ENCODE assay signal across 7 mouse cellular contexts in the genomic region with DNA sequence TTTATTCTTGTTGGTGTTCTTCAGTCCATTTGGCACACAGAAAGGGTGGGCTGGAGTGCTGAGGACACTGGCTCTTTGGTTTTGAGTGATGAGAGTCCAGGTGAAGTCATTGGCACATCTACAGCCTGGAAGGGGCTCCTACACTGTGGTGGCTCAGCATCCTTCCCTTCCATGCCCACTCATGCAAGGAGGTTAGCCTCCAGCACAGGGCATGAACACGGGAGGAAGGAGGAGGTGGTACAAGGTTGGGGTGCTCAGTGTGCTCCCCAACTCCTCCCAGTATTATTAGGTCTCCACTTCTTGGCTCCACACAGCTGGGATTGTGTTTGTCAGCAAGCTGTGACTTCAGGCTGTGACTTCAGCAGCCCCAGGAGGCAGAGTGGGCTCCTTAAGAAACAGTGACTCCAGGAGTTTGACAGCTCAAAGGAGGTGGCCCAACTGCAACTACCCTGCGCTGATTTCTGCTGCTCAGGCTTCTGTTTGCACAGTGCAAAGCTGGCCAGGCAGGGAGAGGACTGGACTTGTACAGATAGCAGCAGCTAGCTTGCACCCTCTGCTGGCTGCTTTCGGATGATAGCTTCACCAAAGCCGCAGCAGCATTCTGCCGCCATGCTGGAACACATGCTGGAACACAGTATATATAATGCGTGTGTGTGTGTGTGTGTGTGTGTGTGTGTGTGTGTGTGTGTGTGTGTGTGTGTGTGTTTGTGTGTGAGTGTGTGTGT. TPM values are rescaled to one million over a fixed set of nuclear protein-coding genes. Genes with fewer than 3 reads are reported as not detected.
DNase-seq lines count a peak whose midpoint lies in the region; ATAC-seq and TF ChIP-seq lines count a peak whose summit lies in the region.

No protein-coding gene starts in this region.

- H3K4me3 ChIP-seq in intestine, embryonic 14.5 days (ENCODE audit: low read depth, low read length): no peak overlapping the region
- no peak overlapping the region for H3K4me3 ChIP-seq in small intestine, adult 2 months (ENCODE audit: low read depth, low read length)

- peak; percentile 81 for ATAC-seq in intestine, embryonic 14.5 days (replicated peaks; ENCODE audit: low FRiP score, low TSS enrichment, low read depth)

- H3K27ac ChIP-seq in intestine, embryonic 14.5 days (ENCODE audit: low read depth): no peak overlapping the region
- H3K27ac ChIP-seq in small intestine, adult 2 months (ENCODE audit: insufficient read depth, low read depth, low read length): no peak overlapping the region

- DNase-seq in adrenal gland, postnatal 25 days: peak; percentile 76
- peak; percentile 93 for DNase-seq in embryo, embryonic 11 days
- peak; percentile 54 for DNase-seq in gastrocnemius, postnatal 25 days
- DNase-seq in intestine, embryonic 14.5 days (ENCODE audit: low spot score): peak; percentile 88
- peak; percentile 84 to 91 for DNase-seq in left cerebral cortex, postnatal 25 days (ENCODE audit: low spot score in 2 of 2)
- peak; percentile 87 for DNase-seq in mesoderm, embryonic 11.5 days (ENCODE audit: low read depth, low spot score)

- H3K9ac ChIP-seq in intestine, embryonic 14.5 days (ENCODE audit: low read length): no peak overlapping the region

- 11% methylated on average over 6 of the region's 6 CpGs for WGBS in intestine, embryonic 14.5 days
- 3% methylated on average over 6 of the region's 6 CpGs for WGBS in small intestine, adult 2 months

- TF ChIP-seq POLR2A in small intestine, adult 2 months (IDR thresholded peaks at IDR 0.05; ENCODE audit: low read depth, low read length): no peak

- H3K36me3 ChIP-seq in intestine, embryonic 14.5 days (ENCODE audit: control insufficient read depth, insufficient read depth, low read length): no peaks in the 10 kb centered on the region
- H3K36me3 ChIP-seq in small intestine, adult 2 months (ENCODE audit: control insufficient read depth, insufficient read depth, low read length): no peaks in the 10 kb centered on the region

- H3K4me2 ChIP-seq in intestine, embryonic 14.5 days (ENCODE audit: low read length): no peak overlapping the region

- no peaks in the 10 kb centered on the region for H3K9me3 ChIP-seq in intestine, embryonic 14.5 days (ENCODE audit: control insufficient read depth, low read length)

- peaks cover 12% of the 10 kb centered on the region for H3K4me1 ChIP-seq in intestine, embryonic 14.5 days (replicated peaks; ENCODE audit: control insufficient read depth, insufficient read depth, low read length)
- H3K4me1 ChIP-seq in small intestine, adult 2 months (ENCODE audit: control insufficient read depth, insufficient read depth, insufficient read length, low read length): peaks cover 13% of the 10 kb centered on the region; the same call in 1 of the 2 replicates

- peak; percentile 81; the same call in 1 of the 2 replicates for TF ChIP-seq CTCF in small intestine, adult 2 months (IDR thresholded peaks at IDR 0.05; ENCODE audit: extremely low read depth, insufficient read length, insufficient replicate concordance, low read depth, low read length)

- no peaks in the 10 kb centered on the region for H3K27me3 ChIP-seq in intestine, embryonic 14.5 days (replicated peaks; ENCODE audit: control insufficient read depth, insufficient read depth, low read length)
- no peaks in the 10 kb centered on the region for H3K27me3 ChIP-seq in small intestine, adult 2 months (ENCODE audit: control insufficient read depth, insufficient read depth, low read length)

- intact Hi-C loops in left cerebral cortex, postnatal 25 days (cut with DNase I): loop anchor here (2.0 kb wide), 2 partner anchors 131 to 141 kb away; partner anchors contain the start of gene Rhou

RNA-seq across cellular contexts. Expression of gene Rab4a, which starts 22.1 kb away (rescaled TPM):
- total RNA-seq in adrenal gland, postnatal 25 days (2021): 23.6 and 24.6 TPM in 2 replicates
- total RNA-seq in gastrocnemius, postnatal 25 days (2021): 10 to 100 TPM; 10.2 to 11.3 TPM
- 51.9 and 52.0 TPM in 2 replicates for polyA plus RNA-seq in intestine, embryonic 14.5 days (2014; fragmentation: Nextera tagmentation; extraction: Ambion mirVana)
- total RNA-seq in left cerebral cortex, postnatal 25 days (2021): 10 to 100 TPM; 45.0 to 47.0 TPM
- 23.0 and 59.8 TPM in 2 replicates for polyA plus RNA-seq in small intestine, adult 2 months (2012; rRNA removed)
